Mouse (Mus musculus): ENCODE measurements around the gene Ddb1. TPM values are rescaled to one million over a fixed set of nuclear protein-coding genes. Genes with fewer than 3 reads are reported as not detected.

The Ddb1 gene
- polyA plus RNA-seq (2017; shearing (Covaris generic)) = 197 TPM

DNA sequence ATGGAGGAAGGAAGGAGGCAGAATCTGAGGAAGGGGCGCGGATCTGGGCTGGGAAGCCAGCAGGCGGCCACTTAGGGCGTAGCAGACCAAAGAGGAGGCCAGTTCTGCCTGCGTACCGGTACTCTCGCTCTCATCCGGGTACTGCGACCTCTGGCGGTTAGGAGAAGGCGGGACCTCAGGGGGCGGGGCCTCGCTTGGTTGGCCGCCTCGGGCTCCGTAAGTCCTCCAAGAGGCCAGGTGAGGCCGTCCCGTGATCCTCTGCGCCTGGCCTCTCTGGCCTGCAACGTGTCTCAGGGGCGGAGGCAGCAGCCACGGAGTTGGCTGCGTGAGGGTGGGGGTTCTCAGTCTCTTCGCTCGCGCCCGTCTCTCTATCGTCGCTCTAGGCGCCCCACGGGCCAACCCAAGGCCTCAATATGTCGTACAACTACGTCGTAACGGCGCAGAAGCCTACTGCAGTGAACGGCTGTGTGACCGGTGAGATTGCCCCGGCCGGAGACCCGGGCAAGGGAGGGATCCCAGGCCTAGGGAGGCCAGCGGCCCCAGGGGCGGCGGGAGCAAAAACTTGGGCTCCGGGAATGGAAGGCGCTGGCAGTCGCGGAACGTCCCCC lies at the start of gene Ddb1, which contains the start of gene Tkfc:
TSS of gene Ddb1 (plus strand) at position 35 of the 608 bp plus-strand sequence.
TSS of gene Tkfc (minus strand) at position 362 of the 608 bp plus-strand sequence.

GRCm38 (mm10) chr19:10555624-10556510 lies 49.3 kb upstream of the Ddb1 start, which contains the start of gene Tmem216:
Tmem216 (minus strand) TSS chr19:10556238.

DNA sequence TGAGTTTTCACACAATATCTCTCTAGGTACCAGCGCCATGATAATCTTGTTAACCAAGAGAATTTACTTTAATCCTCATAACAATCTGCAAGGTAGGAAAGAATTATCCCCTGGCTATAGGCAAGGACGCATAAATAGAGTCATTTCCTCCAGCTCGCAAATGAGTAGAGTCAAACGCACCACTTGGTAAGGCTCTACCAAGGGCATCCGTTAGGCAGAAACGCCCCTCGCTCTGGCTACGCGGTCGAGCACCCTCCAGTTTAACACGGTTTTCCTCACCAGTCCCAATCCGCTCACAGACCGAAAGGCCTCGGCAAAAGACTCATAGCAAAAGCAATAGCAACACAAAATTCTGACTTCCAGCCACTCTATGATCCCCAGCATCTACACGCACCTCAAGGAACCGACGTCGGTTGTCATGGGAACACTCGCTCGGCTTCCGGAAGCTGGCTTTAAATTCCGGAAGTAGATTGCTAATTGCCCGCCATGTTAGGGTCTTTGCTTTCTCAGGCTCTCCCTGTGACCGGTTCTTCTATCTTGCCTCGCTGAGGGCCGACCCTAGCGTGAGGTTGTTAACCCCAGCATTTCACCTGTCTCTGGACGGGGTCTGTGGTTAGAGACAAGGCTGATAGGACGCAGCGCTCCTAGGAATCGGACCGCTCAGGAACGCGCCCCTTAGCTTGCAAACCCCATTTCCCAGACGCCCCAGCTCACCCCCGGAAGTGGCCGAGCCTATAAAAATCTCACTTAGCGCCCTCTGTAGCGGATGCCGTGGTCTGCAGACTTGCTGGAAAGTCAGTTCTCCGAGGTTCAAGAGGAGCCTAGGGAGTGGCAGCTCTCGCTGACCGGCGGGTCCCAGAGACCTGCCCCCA lies 28.2 kb upstream of the Ddb1 start, which contains the start of the genes Cyb561a3 and Tmem138:
TSS of gene Cyb561a3 (plus strand) at position 483 of the 872 bp plus-strand sequence.
TSS of gene Tmem138 (minus strand) at position 673 of the 872 bp plus-strand sequence.

GRCm38 (mm10) chr19:10634106-10634871 lies 29.2 kb downstream of the Ddb1 start, which contains the start of gene Vwce:
Vwce (plus strand) TSS chr19:10634213.

DNA sequence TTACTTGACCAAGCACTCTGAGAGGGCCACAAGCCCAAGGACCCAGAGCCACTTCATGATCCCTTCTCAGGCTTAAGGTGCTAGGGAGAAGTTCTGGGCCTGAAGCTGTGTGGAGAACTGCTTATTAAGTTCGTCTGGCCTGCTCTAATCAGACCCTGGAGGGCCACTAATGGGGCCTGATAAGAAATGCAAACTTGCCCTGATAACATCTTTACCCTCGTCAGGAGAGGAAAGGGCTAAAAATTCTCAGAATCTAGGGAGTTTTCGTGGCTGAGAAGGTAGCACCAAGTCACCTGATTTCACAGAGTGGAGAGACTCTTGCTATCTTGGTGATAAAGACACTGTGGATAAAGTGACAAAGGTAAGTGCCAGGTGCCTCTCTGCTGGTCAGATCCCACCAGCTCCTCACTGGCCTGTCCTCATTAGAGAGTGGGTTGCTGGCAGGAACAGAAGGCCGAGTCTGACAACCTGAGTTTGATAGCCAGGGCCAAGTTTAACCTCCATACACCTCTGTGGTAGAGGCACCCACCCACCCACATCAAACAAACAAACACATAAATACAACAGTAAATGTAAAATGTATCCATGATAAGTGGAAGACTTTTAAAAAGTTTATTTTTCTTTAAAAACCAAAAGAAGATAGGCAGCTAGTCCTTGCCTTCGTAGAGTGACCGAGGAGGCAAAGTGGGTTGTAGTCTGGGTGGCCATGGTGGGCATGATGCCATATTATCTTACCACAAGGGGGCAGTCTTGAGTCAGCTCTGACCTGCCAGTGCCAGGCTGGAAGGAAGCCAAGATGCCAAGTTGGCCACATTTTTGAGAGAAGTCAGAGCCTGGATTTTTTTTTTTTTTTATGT lies 73.0 kb downstream of the Ddb1 start, which contains the start of gene Pga5:
TSS of gene Pga5 (minus strand) at position 157 of the 857 bp plus-strand sequence.

Other genes starting within 250 kb of the Ddb1 start
- gene Syt7, start 216.2 kb upstream of the Ddb1 start, polyA plus RNA-seq (2017; shearing (Covaris generic)) = not detected
- not detected for gene Lrrc10b, start 147.9 kb upstream of the Ddb1 start, polyA plus RNA-seq (2017; shearing (Covaris generic))
- gene Ppp1r32, start 122.4 kb upstream of the Ddb1 start, polyA plus RNA-seq (2017; shearing (Covaris generic)) = 0.69 TPM
- 39.2 TPM for gene Cpsf7, start 80.1 kb upstream of the Ddb1 start, polyA plus RNA-seq (2017; shearing (Covaris generic))
- gene Sdhaf2, start 79.2 kb upstream of the Ddb1 start, polyA plus RNA-seq (2017; shearing (Covaris generic)) = 92.9 TPM
- gene Tmem216, start 49.1 kb upstream of the Ddb1 start, polyA plus RNA-seq (2017; shearing (Covaris generic)) = 11.7 TPM
- 48.9 TPM for gene Cyb561a3, start 28.2 kb upstream of the Ddb1 start, polyA plus RNA-seq (2017; shearing (Covaris generic))
- 23.3 TPM for gene Tmem138, start 28.0 kb upstream of the Ddb1 start, polyA plus RNA-seq (2017; shearing (Covaris generic))
- gene Tkfc, start 327 bp downstream of the Ddb1 start, polyA plus RNA-seq (2017; shearing (Covaris generic)) = 11.5 TPM
- gene Vwce, start 28.9 kb downstream of the Ddb1 start, polyA plus RNA-seq (2017; shearing (Covaris generic)) = 0.37 TPM
- gene Pga5, start 72.7 kb downstream of the Ddb1 start, polyA plus RNA-seq (2017; shearing (Covaris generic)) = not detected
- gene Vps37c, start 83.4 kb downstream of the Ddb1 start, polyA plus RNA-seq (2017; shearing (Covaris generic)) = 26.5 TPM
- 623 TPM for gene Cd5, start 133.7 kb downstream of the Ddb1 start, polyA plus RNA-seq (2017; shearing (Covaris generic))
- 713 TPM for gene Cd6, start 224.7 kb downstream of the Ddb1 start, polyA plus RNA-seq (2017; shearing (Covaris generic))
- 1.3 TPM for gene Slc15a3, start 234.4 kb downstream of the Ddb1 start, polyA plus RNA-seq (2017; shearing (Covaris generic))